Mouse (Mus musculus): ENCODE data around the gene Adarb1.

DNA sequence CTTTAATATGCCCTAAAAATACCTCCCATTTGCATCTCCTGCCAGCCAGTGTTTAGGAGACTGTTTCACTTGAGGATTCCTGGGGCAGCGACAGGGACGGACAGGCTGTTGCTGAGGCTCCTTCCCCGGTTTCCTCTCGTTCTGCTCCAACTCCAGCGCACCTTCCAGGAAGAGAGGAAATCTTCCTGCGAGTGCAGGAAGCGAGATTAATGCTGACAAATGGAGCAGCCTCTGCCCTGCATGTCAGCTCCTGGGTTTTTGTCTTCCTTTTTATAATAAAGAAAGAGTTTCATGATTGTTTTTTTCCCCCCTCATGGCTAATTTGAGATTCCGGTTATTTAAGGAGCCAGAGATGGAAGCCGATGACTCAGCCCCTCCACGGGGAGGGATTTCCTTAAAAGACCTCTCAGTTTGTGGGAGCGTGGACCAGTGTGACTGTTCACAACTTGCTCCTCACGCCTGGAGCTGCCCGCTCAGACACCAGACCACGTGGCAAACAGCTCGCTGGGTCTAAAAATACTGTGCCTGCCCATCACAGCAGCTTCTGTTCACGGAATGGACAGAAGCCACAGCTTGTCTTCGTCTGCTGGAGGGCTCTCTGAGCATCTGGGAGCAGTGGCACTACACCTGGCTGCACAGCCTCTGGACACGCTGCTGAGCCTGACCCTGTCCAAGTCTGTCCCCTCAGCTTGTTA, 16.5 kb upstream of the Adarb1 start:
- TF ChIP-seq CTCF (conservative IDR thresholded peaks at IDR 0.05; ENCODE audit: insufficient read depth, insufficient read length, low read depth, low read length) (no peak), POLR2A (IDR thresholded peaks at IDR 0.05; ENCODE audit: low read depth, low read length) (no peak)
